ENCODE assay signal across 8 mouse cellular contexts in the genomic region with DNA sequence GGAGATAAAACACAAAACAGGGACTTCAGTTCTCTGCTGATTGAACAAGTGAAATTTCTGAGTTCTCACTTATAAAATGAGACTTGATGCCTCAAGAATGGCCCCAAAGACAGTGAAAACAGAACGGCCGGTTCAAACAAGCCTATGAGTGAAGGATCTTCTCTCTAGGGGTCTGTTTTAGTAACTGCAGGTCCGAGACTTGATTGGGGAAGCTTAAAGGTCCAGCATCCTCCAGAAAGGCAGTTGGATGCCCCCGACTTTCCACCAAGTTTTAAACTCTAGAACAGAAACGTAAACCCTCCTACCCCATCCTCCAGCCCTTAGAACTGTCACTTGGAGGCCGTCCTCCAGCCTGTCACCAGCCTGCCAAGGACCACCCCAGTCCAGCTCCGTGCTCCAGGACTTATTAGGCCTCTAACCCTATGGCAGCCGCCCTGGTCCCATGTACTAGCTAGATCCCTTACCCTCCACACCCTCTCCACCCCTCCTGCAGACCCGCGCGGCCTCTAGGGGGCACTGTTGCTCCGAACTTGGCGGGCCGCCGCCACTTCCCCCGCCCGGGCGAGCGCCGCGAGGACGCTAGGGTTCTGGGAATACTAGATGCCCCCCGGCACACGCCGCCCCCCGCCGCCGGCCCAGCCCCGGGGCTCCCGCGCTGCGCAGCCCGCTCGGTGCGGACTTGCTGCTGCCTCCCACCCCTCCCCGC. TPM values are rescaled to one million over a fixed set of nuclear protein-coding genes. Genes with fewer than 3 reads are reported as not detected.
DNase-seq lines count a peak whose midpoint lies in the region; ATAC-seq and TF ChIP-seq lines count a peak whose summit lies in the region.

No protein-coding gene starts in this region.

- no peaks in the 10 kb centered on the region for H3K9me3 ChIP-seq in hindbrain, embryonic 10.5 days
- H3K9me3 ChIP-seq in lung, postnatal 0 days (ENCODE audit: low read length): no peaks in the 10 kb centered on the region

- H3K27ac ChIP-seq in hindbrain, embryonic 10.5 days: peak overlapping the region; percentile 98
- peak overlapping the region; percentile 94 for H3K27ac ChIP-seq in lung, postnatal 0 days (ENCODE audit: low read length)

- H3K4me3 ChIP-seq in hindbrain, embryonic 10.5 days: peak overlapping the region; percentile 66
- H3K4me3 ChIP-seq in lung, postnatal 0 days (ENCODE audit: low read depth, low read length): peak overlapping the region; percentile 70

- peak; percentile 84 for DNase-seq in MN1 (ENCODE audit: low spot score)
- DNase-seq in cerebellum, adult 8-10 months: peak; percentile 98
- DNase-seq in hindbrain, embryonic 10.5 days (ENCODE audit: low spot score): peak; percentile 98
- peak; percentile 99 for DNase-seq in layer of hippocampus, postnatal 10 days (ENCODE audit: low spot score in 2 of 2)
- DNase-seq in lung, postnatal 0 days (ENCODE audit: low spot score): peak; percentile 94
- peak; percentile 100 for DNase-seq in ovary, postnatal 10 days (ENCODE audit: low spot score)
- peak; percentile 95 to 100 for DNase-seq in thymus, postnatal 10 days (ENCODE audit: low spot score in 2 of 2)

- peak overlapping the region; percentile 100 for H3K4me2 ChIP-seq in lung, postnatal 0 days (replicated peaks; ENCODE audit: low read depth, low read length)

- no peaks in the 10 kb centered on the region for H3K36me3 ChIP-seq in hindbrain, embryonic 10.5 days
- no peaks in the 10 kb centered on the region for H3K36me3 ChIP-seq in lung, postnatal 0 days (ENCODE audit: insufficient read depth, low read length)

- WGBS in hindbrain, embryonic 10.5 days: 2% methylated on average over 36 of the region's 36 CpGs
- 4% methylated on average over 33 of the region's 36 CpGs for WGBS in lung, postnatal 0 days

- TF ChIP-seq EP300 in lung, postnatal 0 days (IDR thresholded peaks at IDR 0.05): no peak

- ATAC-seq in frontal cortex, adult (ENCODE audit: low TSS enrichment): peak; percentile 69
- ATAC-seq in lung, postnatal 0 days: peak; percentile 91

- peaks cover 74% of the 10 kb centered on the region for H3K4me1 ChIP-seq in hindbrain, embryonic 10.5 days (replicated peaks)
- peaks cover 13% of the 10 kb centered on the region; the same call in 1 of the 2 replicates for H3K4me1 ChIP-seq in lung, postnatal 0 days (ENCODE audit: insufficient read depth, low read depth, low read length)

- peaks cover 15% of the 10 kb centered on the region for H3K27me3 ChIP-seq in hindbrain, embryonic 10.5 days (ENCODE audit: insufficient read depth, poor library complexity, severe bottlenecking)
- no peaks in the 10 kb centered on the region for H3K27me3 ChIP-seq in lung, postnatal 0 days (replicated peaks; ENCODE audit: insufficient read depth, low read length)

- peak; percentile 93 for TF ChIP-seq CTCF in lung, postnatal 0 days (IDR thresholded peaks at IDR 0.05)

- peak overlapping the region; percentile 70 for H3K9ac ChIP-seq in lung, postnatal 0 days (replicated peaks; ENCODE audit: low read depth)

RNA-seq across cellular contexts. Expression of gene Acot11, which starts 33.9 kb away (rescaled TPM):
- 1.8 and 2.2 TPM in 2 replicates for polyA plus RNA-seq in hindbrain, embryonic 10.5 days (2016; fragmentation: Nextera tagmentation; extraction: Ambion mirVana)
- total RNA-seq in layer of hippocampus, postnatal 10 days (2021): 10 to 100 TPM; 19.4 to 21.1 TPM
- 0.93 and 0.96 TPM in 2 replicates for polyA plus RNA-seq in lung, postnatal 0 days (2015; fragmentation: Nextera tagmentation; extraction: Ambion mirVana)

Comparison
In these comparisons a context has a peak if more than half of its experiments do, and no peak if none do; other contexts are left out.
1. Peak in every context shown above with its lines: DNase-seq, ATAC-seq, H3K4me3 ChIP-seq and H3K27ac ChIP-seq.